Mouse (Mus musculus): Measurements from ENCODE around the gene Abcc2.

The Abcc2 gene

DNA sequence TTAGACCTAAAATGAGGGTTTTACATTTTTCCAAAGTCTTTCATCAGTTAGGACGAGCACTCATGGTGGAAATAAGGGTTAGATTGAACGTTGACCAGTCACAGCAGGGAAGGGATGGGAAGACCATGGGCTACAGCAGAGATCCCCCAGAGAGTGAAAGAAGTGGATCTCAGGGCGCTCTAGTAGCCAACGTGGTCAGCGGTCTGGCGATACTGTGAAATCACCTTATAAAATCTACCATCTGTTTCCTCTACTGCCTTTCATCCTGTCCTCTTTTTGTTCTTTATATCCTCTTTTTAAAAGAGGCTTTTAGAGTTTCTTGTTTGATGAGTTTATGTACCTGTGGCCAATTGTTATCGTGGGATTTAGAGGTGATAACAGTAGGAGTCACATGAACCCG lies 2.8 kb downstream of the Abcc2 start:
- DNase-seq, result no peak

DNA sequence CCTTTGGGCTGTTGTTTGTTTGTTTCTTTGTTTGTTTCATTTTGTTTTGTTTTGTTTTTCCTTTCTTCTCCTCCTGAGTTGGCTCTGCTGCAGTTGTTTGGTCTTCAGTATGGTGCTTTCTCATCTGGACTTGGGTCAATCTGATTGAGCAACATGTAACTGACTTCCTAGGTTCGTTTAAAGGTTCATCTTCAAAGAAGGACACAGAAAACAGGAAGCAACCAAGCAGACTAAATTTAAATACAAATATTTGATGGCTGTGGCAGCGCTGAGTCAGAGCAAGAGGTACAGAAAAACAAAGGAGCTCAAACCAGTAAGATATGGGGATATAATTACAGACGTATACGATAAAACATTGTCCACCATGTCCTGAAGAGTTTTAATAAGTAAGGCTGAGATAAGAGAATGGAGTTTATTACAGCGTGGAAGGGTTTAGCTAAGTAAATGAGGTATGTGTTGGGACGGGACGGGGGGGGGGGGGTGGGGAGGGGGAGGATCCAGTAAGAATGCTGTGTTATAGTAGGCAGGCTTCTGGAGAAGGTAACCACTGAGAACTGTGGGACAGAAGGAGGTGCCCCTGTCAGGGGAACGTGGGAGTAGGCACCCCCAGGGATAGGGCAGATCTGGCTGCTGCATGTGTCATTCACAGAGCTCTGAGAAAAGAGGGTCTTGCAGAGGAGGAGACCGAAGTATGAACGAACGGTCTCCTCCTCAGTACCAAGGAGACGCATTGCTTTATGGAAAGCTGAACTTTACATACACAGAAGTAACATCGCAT lies 4.4 kb downstream of the Abcc2 start:
- no peak for DNase-seq

DNA sequence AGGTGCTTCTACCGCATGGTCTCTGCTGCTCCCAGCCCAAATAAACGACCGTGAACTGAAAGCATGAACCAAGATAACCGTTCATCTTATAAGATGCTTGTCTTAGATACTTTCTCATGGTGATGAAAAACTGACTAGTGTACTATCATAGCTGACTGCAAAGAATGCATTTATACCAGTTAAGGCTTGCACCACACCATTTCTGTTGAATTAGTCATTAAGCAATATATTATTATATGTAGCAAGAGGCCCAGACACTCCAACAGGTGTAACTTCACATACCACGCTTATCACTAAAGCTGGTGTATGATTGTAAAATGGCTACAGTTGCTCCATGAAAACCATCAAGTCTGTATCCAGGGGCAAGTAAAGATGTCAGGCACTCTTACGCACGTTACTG lies 7.8 kb downstream of the Abcc2 start:
- no peak for DNase-seq

DNA sequence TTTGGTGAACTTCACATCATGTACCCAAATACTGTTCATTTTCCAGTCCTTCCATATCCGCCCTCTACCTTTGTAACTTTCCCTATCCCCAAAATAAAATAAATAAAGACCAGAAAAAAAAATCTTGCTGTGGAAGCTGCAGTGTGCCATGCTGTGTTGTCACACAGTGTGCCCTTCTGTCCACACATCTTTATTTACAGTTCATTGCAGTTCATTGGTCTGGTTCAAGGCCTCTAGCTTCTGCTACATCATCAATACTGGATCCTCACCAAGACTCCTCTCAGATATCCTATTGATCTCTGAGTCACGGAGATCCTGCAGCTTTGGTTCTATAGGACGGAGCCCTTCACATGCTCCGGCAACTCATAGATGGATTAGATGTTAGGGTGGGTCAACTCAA lies 10.5 kb downstream of the Abcc2 start:
- DNase-seq, result no peak

DNA sequence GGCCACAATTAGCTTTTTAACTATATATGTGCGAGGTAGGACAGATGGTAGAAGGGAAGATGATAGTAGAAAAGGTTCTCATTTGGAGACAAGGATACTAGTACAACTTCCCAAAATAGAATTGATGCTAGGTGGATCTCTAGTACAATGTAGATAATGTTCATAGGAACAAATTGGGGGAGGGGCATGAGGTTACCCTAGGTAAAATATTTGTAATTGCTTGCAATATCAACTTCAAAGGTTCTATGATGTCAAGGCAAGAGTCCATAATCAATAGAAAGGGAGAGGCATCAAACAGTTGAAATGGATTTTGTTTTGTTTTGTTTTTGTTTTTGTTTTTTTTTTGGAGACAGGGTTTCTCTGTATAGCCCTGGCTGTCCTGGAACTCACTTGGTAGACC lies 12.0 kb downstream of the Abcc2 start:
- DNase-seq, result no peak

DNA sequence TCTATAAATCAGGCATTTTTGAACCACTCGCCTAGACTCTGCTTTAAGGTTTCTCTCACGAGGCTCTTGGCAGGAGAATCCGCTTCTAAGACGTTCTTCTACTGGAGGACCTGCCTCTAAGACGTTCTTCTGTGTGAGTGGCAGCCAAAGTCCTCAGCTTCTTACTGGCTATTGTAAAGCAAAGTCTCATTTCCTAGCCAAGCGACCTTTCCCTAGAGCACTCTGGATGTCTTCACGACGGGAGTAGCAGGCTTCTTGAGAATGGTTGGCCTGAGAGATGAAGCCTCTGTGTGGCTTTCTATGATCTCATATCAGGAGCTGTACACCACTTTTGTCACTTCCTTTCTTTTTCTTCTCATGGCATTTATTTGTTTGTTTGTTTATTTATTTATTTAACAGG lies 13.5 kb downstream of the Abcc2 start:
- DNase-seq, result no peak

DNA sequence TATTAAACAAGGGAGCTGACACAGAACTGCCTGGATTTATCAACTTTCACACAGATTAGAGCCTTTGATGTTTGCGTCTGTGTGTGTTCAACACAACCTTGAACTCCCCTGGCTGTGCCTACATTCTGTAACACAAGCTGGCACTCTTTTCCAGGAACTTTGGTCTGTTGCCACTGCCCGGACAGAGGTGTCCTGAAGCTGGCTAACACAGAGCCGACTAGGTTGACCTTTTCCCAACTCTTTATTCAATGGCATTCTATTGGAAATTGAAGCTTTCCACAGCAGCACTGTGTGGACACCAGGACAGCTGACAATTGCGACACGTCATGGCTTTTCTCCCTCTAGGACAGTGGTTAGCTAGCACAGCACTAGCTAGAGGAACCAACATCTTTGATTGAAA lies 15.2 kb downstream of the Abcc2 start:
- DNase-seq, result no peak

DNA sequence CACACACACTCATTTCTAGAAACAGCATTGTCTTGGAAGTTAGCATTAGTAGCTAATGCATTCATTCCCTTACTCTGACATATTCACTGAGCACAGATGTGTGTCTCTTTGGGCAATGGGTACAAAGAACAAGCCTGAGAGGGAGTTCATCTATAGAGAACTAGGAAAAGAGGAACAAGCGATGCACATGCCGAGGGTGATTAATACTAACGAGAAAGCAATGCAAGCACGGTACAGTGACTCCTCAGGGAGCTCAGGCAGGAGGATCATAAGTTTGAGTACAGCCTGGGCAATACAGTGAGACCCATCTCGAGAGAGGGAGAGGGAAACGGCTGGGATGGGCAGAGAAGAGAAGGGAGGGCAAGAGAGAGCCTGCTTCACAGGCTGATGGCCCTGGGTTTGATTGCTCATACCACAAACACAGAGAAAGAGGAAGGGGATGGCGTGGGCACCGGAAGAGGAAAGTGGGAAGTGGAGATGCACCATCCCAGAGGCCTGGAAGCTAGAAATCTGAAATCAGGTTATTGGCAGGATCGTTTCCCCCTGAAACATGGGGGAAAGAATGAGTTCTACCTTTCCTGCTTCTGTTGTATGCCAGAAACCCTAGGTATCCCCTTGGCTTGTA lies 19.5 kb downstream of the Abcc2 start:
- DNase-seq, result no peak

DNA sequence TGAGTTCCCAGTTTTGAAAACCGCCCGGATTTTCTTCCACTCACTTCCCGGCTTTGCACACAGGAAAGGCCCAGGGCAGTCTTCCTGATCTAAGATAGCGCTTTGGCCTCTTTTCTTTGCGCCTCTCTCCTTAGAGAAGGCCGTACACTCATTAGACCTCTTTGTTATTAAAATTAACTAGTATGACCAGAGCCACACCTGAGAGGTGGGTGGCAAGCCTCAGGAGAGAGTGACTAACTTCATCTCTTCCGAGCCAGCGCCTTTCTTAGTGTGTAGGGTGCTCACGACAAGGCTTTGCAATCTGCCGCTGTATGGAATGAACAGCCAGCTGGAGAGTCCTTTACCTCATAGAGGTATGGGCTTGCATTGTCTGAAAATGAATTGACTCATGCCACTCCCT lies 21.9 kb downstream of the Abcc2 start:
- no peak for DNase-seq

DNA sequence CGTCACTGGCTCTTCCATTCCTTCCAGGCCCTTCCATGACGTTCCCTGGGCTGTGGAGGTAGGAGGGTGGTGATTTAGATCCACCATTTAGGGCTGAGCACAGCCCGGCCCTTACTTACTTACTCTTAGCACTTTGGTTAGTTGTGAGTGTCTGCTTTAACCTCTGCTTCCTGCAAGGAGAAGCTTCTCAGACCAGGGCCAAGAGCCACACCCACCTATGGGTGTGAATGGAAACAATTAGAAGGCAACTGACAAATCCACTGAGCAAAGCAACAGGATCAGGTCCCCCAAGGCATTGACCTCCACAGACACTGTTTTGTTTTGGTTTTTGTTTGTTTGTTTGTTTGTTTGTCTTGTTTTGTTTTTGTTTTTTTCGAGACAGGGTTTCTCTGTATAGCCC lies 27.3 kb downstream of the Abcc2 start:
- DNase-seq, result no peak

DNA sequence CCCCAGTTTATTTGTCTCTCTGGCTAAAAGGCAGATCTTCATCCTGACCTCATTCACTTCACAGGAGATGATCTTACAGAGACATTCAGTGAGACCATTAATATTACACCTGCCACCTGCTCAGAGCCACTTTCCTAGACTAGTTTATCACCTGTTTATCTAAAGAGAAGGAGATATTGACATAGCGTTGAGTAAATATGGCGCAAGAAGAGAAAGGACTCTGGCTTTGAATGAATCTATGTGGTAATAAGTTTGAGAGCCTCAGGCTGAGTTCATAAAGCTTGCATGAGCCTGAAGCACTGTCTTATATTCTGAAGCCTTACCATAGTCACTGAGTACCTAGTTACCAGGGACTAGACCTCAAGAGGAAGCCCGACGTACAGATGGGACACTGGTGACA lies 29.4 kb downstream of the Abcc2 start:
- DNase-seq, result no peak

DNA sequence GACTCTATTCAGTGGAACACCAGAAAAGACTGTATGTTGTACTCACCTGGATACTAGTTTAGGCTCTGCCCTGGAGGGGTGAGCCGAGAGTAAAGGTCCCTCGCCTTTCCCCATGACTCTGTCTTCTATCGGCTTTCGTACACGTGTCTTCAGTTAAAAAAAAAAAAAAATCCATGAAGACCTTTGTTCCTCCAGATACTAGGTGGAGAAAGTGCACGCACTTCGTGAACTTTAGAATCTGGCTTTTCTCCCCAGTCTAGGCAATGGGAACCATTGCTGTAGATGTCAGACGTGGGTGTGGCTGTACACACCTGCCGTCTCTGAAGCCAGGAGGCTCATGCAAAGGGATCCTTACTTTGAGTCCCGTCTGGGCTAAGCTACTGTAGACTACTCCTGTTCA lies 31.3 kb downstream of the Abcc2 start:
- DNase-seq, result no peak

DNA sequence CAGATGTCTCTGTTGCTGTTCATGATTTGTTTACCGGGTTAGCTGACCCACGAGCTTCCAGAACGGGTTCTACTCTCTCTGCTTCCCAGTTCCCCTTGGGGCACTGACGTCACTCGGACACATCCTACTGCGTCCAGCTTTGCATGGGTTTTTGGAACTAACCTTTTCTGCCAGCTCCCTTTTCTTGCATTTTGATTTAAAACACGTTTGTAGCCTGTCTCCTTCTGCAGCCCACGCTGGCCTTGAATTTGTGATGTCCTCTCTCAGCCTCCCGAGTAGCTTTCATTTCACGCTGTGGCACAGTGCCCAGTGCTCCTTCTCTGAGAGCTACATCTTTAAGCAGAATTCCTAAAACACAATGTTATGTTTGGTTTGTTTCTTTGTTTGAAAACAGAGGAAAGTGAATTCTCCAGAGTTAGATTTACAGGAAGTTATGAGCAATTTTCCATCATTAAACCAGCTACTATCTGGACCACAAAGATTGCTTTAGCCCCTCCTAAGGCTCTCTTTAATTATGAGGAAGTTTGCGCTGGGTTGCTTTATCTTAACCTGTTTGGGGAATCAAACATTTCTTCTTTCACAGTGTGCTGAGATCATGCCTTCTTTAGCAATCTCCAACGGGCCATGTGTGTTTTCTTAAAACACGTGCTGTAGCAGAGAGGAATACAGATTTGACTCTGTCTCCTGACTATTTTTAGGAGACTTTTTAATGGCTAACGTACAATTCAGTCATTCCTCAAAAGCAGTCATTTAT lies 33.8 kb downstream of the Abcc2 start:
- no peak for DNase-seq

DNA sequence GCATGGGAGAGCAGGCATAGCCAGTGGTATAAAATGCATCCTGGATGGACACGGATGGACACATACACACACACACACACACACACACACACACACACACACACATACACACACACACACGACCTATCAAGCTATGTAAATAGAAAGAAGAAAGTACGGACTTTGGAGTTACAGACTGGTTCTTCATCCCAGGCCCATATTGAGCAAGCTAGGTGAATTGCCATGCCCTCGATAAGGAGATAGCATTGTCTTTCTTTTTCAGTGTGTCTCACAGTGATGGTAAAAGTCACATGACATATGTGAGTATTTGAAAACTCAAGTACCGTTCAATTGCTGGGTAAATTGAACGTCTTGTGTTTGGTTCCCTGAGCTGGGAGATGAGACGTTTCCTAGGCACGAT lies 44.9 kb downstream of the Abcc2 start:
- no peak for DNase-seq

DNA sequence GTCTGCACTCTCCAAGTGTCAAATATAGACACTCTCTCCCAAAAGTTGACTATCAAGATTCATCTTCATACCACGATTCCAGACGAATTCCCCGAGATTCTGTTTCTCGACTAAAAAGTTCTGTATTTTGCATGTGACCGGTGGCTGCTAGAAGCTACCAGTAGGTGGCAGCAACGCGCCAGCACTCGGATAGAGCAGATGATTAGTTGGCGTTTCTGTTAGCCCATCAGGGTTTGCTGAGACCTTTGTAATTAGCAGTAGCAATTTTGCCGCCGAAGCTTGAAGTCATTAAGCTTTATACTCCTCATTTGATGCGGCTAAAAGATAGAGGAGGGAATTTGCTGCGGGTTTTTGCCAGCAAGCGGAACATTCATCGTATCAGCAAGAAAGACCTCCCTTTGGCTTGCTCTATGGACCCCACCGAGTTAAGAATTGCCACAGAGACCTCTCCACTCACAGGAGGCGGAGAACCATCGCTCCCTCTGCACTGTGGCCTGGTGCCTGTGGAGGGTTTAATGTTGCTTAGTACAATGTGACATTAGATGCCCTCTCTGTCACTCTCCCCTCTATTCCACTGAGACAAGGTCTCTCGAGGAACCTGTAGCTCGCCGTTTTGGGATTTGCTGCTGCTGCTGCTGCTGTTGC lies 50.6 kb downstream of the Abcc2 start:
- peak; percentile 66 to 79 for DNase-seq

DNA sequence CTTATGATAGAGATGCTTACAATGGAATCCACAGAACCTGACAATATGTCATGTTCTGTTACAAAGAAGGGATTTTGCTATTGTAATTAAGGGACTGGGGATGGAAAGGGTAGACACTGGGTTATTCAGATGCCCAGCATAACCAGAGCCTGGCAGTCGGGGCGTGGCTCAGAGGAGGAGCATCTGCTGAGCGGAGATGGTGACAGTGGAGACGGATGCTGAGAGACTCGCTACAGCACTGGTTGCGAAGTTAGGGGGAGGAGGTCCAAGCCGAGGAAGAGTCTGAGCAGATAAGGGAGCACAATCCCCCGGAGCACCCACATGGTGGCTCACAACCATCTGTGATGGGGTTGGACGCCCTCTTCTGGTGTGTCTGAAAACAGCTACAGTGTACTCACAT lies 61.2 kb downstream of the Abcc2 start:
- no peak for DNase-seq

DNA sequence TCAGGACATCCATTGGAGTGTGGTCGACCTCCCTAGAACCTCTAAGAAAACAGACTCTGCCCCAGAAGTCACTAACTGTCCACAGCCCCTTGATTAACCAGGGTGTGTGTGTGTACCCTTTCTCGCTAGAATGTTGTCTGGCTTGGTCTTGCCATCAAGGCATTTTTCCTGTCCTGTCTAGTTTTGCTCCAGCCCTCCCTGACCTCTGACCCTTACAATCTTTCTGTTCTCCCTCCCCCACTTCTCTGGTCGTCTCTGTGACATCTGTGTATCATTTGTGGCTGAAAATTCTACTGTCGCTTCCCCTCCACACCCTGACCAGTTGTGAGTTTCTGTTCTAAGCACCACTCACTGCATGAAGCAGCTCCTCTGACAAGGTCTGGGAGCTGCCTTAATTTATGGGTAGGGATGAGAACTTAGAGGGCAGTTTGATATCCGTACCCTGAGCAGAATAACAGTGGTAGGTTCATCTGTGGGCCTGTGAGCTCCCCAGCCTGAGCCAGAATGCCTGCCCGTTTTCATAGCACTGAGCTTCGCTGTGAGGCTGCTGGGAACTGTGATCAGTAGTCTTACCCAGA lies 63.4 kb downstream of the Abcc2 start:
- no peak for DNase-seq

DNA sequence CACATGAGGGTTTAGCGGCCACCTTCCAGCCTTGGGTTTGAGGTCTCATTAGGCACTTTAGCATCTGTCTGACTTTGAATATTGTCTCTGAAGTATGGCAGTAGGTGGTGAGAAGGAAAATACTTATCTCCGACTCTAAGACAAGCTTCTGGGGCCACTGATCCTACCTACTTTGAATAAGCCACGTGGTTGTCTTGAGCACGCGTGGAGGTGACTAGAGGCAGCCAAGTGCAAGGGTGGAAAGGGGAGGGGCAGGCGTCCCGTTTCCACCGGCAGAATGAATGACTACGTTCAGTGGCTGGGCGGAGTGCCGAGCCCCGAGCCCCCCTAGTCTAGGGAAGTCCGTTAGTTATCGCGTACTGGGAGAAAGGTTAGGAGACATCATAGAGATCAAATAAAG lies 65.1 kb downstream of the Abcc2 start:
- no peak for DNase-seq

DNA sequence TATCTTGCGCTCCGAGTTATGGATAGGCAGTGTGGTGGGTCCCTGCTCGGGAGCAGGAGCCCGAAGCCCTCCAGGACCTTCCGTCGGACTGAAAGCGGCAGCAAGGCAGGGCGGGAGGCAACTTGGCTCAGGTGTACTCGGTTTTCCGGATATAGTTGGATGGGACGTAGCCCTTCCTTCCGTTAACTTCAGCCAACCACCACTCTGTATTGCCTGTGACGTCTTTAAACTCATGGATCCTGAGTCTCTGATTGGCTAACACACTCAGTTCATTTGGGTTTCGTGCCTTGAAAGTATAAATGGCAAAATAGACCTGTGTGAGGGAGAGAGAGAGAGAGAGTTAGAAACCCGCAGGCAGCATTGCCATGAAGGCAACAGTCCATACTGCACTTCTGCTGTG lies 66.0 kb downstream of the Abcc2 start:
- DNase-seq, result no peak

DNA sequence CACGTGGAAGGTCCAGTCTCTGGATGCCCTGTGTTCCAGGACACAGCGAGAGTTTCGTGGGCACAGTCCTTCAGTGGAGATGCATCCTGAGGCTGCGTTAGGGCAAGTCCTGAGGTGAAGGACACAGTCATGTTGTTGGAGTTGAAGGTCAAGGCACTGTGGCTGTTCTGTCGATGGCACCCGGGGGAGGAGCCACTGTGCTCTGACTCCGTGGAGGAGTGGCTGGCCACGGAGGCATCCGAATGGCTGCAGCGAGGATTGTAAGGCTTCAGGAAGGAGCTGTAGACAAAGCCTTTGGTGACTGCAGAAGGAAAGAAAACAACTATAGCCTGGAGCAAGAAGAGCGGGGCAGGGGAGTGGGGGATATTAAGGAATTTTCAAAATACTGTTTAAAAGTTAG lies 68.0 kb downstream of the Abcc2 start:
- DNase-seq, result no peak

DNA sequence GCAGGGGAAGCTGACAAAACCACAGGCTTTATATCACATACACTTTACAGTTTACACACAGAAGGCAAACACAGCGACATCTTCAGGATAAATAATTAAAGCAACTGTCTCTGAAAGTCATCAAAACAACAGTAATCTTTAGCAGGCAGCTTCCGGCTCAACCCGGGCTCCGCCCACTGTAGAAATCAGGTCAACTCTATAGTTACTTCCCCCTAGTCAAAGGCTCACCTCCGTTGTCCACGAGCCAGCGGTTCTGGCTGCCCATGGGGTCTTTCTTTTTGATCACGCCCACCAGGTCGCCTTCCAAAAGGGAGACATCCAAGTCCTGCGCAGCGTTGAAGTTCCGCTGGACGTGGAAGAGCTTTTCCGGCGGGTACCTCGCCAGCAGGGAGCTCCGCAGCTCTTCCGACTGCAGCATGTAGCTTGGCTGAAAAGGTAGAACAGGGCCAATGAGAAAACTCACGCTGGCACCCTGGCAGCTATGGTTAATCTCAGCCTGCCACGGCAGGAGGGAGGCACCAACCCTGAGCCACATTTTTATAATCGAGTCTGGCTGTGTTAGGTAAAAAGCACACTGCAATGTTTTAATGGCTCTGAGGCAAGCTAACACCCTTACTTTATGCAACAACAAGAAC lies 70.1 kb downstream of the Abcc2 start:
- no peak for DNase-seq

DNA sequence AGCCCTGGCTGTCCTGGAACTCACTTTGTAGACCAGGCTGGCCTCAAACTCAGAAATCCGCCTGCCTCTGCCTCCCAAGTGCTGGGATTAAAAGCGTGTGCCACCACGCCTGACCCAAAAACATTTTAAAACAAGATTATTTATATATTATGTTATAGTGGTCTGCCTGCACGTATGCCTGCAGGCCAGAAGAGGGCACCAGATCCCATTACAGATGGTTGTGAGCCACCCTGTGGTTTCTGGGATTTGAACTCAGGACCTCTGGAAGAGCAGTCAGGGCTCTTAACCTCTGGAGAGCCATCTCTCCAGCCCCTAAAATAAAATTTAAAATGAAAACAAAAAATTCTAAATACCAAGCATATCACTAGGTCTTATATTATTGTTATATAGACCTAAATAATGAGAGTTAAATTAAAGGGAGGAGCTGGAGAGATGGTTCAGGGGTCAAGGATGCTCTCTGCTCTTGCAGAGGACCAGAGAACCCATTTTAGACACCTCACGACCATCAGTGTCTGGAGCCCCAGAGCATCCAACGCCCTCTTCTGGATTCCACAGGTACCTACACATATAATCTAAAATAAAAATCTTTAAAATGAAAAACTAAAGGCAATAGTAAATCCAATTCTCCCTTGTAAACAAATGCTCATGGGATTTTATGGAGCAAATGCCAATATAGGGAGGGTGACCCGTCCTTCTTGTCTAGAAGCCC lies 71.0 kb downstream of the Abcc2 start:
- DNase-seq, result peak in 1 of 2 experiments; percentile 16
